Mouse (Mus musculus): Measurements from ENCODE around the gene Arhgef26.

- TF ChIP-seq CTCF (IDR thresholded peaks at IDR 0.05; ENCODE audit: control insufficient read depth, insufficient read depth, insufficient replicate concordance, low read depth, low read length) (no peak), POLR2A (IDR thresholded peaks at IDR 0.05; ENCODE audit: control insufficient read depth, low read depth, low read length) (no peak)
These were observed 58.0 kb downstream of the Arhgef26 start for GRCm38 (mm10) chr3:62396109-62396508.
